Mouse (Mus musculus): ENCODE data around the gene Hist1h2bh. TPM values are rescaled to one million over a fixed set of nuclear protein-coding genes. Genes with fewer than 3 reads are reported as not detected.

The Hist1h2bh gene
- polyA plus RNA-seq, 1 experiment from 2014 or later: 0.31 TPM

GRCm38 (mm10) chr13:23532262-23533075, 10.7 kb downstream of the Hist1h2bh start:
- H3K4me1 ChIP-seq (replicated peaks): peaks cover 53% of the 10 kb centered on the region
- no peaks in the 10 kb centered on the region for H3K36me3 ChIP-seq
- H3K9ac ChIP-seq (replicated peaks): peak overlapping the region; percentile 80
- peak overlapping the region; percentile 55 for H3K4me3 ChIP-seq (replicated peaks)
- H3K27ac ChIP-seq: peak overlapping the region; percentile 98
- no peaks in the 10 kb centered on the region for H3K9me3 ChIP-seq
- peak overlapping the region; percentile 76 for H3K4me2 ChIP-seq (replicated peaks)
- no peaks in the 10 kb centered on the region for H3K27me3 ChIP-seq
- 22% methylated on average over 9 of the region's 9 CpGs for WGBS
- no peak for ATAC-seq

DNA sequence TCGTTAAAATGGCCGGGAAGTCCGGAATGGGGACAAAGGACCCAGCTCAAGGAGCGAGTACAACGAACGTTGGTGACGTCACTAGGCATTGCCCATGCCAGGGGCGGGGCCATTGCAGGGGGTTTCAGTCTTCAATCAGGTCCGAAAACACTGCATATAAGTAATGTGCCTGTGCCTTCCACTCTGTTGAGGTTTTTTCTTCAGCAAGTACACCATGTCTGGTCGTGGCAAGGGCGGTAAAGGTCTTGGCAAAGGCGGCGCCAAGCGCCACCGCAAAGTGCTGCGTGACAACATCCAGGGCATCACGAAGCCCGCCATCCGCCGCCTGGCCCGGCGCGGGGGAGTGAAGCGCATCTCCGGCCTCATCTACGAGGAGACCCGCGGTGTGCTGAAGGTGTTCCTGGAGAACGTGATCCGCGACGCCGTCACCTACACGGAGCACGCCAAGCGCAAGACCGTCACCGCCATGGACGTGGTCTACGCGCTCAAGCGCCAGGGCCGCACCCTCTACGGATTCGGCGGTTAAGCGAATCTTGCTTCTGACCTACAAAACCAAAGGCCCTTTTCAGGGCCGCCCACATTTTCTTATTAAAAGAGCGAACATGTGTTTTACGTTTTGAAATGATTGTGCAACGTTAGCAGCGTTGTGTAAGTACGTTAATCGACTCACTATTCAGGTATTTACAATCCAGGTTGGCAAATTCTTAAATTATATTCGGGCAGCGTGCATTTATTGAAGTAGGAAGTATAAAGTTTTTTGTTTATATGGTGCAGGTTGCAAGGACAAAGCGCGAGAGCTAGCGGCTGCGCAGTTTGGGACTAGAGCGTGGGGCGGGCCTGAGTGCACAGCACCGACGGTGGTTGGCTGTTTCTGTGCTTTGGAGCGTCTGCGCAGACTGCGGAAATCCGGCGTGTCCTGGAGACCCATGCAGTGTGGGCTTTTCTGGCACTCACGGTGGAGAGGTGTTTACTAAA, 12.0 kb downstream of the Hist1h2bh start, which contains the start of gene Hist1h4h:
Hist1h4h (plus strand) TSS at position 150 of the 975 bp plus-strand sequence.
- H3K4me1 ChIP-seq (replicated peaks): peaks cover 45% of the 10 kb centered on the region

DNA sequence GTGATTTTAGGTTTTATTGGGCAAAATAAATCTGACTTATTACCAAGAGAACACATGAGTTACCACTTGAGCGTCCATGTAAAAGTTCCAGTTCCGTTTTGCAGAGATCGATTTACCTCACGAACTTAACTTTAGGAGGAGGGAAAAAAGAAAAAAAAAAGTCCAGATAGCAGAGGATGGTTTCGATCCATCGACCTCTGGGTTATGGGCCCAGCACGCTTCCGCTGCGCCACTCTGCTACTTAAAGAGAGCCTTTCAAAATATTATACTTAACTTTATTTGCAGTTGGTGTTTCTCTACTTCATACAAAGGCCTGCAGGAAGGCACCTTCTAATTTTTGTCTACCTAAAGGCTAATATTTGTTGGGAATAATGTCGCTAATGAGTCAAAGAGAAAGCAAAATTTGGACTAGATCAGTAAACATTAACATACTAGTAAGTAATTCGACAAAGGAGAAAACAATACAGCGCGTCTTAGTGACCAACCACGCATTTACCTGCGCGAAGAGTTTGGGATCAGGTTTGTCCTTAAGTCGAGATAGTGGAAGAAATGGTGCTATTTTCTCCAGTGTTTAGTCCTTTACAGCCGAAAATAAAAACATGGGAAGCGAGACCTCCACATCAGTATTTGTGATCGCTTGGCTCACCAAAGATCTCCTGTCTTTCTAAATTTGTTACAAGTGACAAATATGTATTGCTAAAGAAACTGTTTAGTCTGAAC, 12.9 kb downstream of the Hist1h2bh start:
- H3K4me3 ChIP-seq (replicated peaks): peak overlapping the region; percentile 55
- no peak for ATAC-seq
- H3K36me3 ChIP-seq: no peaks in the 10 kb centered on the region
- no peaks in the 10 kb centered on the region for H3K27me3 ChIP-seq
- WGBS: under 1% methylated on average over 20 of the region's 20 CpGs
- H3K4me1 ChIP-seq (replicated peaks): peaks cover 45% of the 10 kb centered on the region
- peak overlapping the region; percentile 78 for H3K9ac ChIP-seq (replicated peaks)
- H3K4me2 ChIP-seq (replicated peaks): peak overlapping the region; percentile 76
- no peaks in the 10 kb centered on the region for H3K9me3 ChIP-seq
- peak overlapping the region; percentile 98 for H3K27ac ChIP-seq

More for the DNA sequence above, 12.0 kb downstream of the Hist1h2bh start, which contains the start of gene Hist1h4h:
- Histone ChIP-seq H3K27me3 (no peaks in the 10 kb centered on the region), H3K27ac (peak within 1 kb of the TSS; percentile 98), H3K4me2 (replicated peaks) (peak within 1 kb of the TSS; percentile 76), H3K36me3 (no peaks in the 10 kb centered on the region), H3K9ac (replicated peaks) (peak within 1 kb of the TSS; percentile 80), H3K9me3 (no peaks in the 10 kb centered on the region), H3K4me3 (replicated peaks) (peak within 1 kb of the TSS; percentile 55)
- peak; percentile 89 for ATAC-seq
- WGBS: under 1% methylated on average over 56 of the region's 70 CpGs

DNA sequence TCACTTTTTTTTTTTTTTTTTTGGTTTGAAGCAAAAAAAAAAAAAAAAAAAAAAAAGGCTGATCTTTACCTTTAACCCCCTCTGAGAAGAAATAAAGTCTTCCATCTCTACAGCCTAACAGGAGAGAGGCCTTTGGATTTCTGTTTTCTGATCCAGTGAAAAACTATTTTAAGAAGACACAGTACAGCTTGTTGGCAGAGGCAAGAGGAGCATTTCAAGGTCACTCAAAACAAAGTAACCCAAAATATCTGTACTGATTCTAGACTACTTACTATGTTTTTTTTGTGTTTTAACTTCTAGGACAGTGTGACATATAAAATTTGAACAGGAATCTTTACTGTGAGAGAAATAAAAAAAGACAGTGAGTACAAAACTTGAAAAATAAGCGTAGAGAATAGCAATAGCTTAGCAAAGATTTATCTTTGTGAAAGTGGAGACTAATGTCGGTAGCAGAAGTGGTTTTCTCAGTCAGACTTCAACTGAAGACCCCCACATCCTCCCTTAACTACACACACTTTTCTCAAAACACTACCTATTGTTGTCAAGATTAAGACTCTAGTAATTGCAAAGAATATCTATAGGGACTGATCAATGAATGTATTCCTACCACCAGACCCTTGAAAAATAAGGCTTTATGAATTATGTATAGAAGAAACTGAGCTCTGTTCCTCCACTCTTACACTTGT, 13.6 kb downstream of the Hist1h2bh start:
- Histone ChIP-seq H3K9me3 (no peaks in the 10 kb centered on the region), H3K36me3 (no peaks in the 10 kb centered on the region), H3K4me2 (replicated peaks) (peak overlapping the region; percentile 76), H3K9ac (replicated peaks) (peak overlapping the region; percentile 78), H3K4me3 (replicated peaks) (peak overlapping the region; percentile 55), H3K27ac (peak overlapping the region; percentile 98), H3K27me3 (no peaks in the 10 kb centered on the region), H3K4me1 (replicated peaks) (peaks cover 42% of the 10 kb centered on the region)
- 31% methylated on average over 2 of the region's 2 CpGs for WGBS
- ATAC-seq: no peak

DNA sequence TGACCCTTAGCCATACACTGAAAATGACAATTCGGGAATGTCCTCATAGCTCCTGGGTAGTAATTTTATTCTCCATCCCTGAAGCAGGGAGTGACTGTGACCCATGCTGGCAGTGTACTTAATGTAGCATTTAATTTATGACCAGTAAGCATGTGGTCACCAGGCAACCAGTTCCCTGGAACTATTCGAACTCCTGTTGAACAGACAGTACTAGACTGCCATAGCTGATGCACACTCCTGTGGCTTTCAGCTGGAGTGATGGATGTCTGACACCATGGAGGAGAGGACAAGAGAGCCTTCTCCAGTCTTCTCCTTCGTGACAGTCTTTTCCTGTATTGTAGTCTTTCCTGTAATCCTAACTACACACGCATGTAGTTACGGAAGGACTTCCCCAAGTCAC, 14.2 kb downstream of the Hist1h2bh start:
- Histone ChIP-seq H3K4me2 (replicated peaks) (no peak overlapping the region), H3K27me3 (no peaks in the 10 kb centered on the region), H3K36me3 (no peaks in the 10 kb centered on the region), H3K4me3 (replicated peaks) (no peak overlapping the region), H3K4me1 (replicated peaks) (peaks cover 36% of the 10 kb centered on the region), H3K27ac (no peak overlapping the region), H3K9me3 (no peaks in the 10 kb centered on the region), H3K9ac (replicated peaks) (no peak overlapping the region)
- WGBS: 81% methylated on average over 5 of the region's 5 CpGs
- ATAC-seq: no peak

DNA sequence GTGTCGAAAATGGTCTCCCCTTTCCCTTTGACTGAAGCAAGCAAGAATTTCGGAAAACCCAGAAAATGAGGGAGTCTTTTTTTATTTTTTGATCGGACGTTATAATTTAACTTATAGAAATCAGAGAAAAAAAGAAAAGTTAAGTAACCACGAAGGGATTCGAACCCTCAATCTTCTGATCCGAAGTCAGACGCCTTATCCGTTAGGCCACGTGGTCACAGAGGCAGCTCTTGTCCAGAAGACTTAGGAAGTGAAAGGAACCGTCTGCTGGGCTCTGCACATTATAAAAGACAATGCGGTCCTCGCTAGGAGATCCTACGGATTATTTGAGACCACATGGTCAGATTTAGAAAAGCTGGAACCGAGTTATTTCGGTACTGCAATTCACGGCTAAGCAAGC, 16.9 kb downstream of the Hist1h2bh start:
- Histone ChIP-seq H3K27me3 (no peaks in the 10 kb centered on the region), H3K4me1 (replicated peaks) (peaks cover 19% of the 10 kb centered on the region), H3K36me3 (no peaks in the 10 kb centered on the region), H3K9me3 (no peaks in the 10 kb centered on the region), H3K9ac (replicated peaks) (peak overlapping the region; percentile 64), H3K4me2 (replicated peaks) (peak overlapping the region; percentile 53), H3K27ac (peak overlapping the region; percentile 62), H3K4me3 (replicated peaks) (peak overlapping the region; percentile 45)
- ATAC-seq: peak; percentile 40
- WGBS: under 1% methylated on average over 17 of the region's 17 CpGs

DNA sequence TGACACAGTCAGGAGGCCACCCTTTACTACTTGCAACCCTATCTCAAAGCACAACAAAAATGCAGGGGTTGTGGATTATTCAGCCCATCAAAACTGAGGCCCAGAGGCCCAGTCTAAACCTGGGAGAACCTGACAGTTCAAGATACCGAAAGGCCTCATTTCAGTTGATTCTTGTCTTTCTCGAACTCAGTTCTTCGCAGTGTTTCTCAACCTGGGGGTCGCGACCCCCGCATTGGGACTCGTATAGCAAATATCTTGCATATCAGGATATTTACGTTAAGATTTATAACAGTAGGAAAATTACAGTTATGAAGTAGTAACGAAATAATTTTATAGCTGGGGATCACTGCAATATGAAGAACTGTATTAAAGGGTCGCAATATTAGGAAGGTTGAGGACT, 17.3 kb downstream of the Hist1h2bh start:
- Histone ChIP-seq H3K4me1 (replicated peaks) (peaks cover 19% of the 10 kb centered on the region), H3K9me3 (no peaks in the 10 kb centered on the region), H3K4me3 (replicated peaks) (peak overlapping the region; percentile 45), H3K9ac (replicated peaks) (no peak overlapping the region), H3K4me2 (replicated peaks) (peak overlapping the region; percentile 53), H3K27ac (no peak overlapping the region), H3K27me3 (no peaks in the 10 kb centered on the region), H3K36me3 (no peaks in the 10 kb centered on the region)
- WGBS: 2% methylated on average over 10 of the region's 10 CpGs
- no peak for ATAC-seq

DNA sequence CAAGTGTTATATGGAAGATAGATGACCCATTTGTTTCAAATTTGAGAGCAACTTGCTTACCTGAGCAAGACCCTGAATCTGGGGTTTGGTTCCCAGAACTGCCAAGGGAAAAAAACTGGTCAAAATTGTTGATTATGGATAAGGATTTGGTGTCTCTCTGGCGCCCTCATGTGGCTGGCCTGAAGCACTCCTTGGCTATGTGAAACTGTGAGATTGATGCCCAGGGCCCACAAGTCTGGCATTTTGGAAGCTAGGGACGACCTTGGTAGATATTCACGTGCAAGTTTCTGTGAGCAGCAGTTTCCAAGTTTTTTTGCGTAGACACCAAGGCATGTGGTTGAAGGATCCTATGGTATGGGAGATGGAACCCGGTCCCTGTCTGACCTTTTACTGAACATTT, 18.5 kb downstream of the Hist1h2bh start:
- Histone ChIP-seq H3K27me3 (no peaks in the 10 kb centered on the region), H3K27ac (no peak overlapping the region), H3K4me2 (replicated peaks) (no peak overlapping the region), H3K4me1 (replicated peaks) (peaks cover 15% of the 10 kb centered on the region), H3K36me3 (no peaks in the 10 kb centered on the region), H3K9me3 (no peaks in the 10 kb centered on the region), H3K4me3 (replicated peaks) (no peak overlapping the region), H3K9ac (replicated peaks) (no peak overlapping the region)
- WGBS: 10% methylated on average over 5 of the region's 5 CpGs
- peak; percentile 32; the same call in 1 of the 2 replicates for ATAC-seq

- H3K27ac ChIP-seq: no peak overlapping the region
- H3K4me3 ChIP-seq (replicated peaks): no peak overlapping the region
- no peaks in the 10 kb centered on the region for H3K9me3 ChIP-seq
- no peak for ATAC-seq
- no peak overlapping the region for H3K9ac ChIP-seq (replicated peaks)
- 37% methylated on average over 5 of the region's 5 CpGs for WGBS
- H3K27me3 ChIP-seq: no peaks in the 10 kb centered on the region
- no peaks in the 10 kb centered on the region for H3K36me3 ChIP-seq
- peaks cover 12% of the 10 kb centered on the region for H3K4me1 ChIP-seq (replicated peaks)
- no peak overlapping the region for H3K4me2 ChIP-seq (replicated peaks)
Measured at GRCm38 (mm10) chr13:23523976-23524375, 19.2 kb downstream of the Hist1h2bh start.

DNA sequence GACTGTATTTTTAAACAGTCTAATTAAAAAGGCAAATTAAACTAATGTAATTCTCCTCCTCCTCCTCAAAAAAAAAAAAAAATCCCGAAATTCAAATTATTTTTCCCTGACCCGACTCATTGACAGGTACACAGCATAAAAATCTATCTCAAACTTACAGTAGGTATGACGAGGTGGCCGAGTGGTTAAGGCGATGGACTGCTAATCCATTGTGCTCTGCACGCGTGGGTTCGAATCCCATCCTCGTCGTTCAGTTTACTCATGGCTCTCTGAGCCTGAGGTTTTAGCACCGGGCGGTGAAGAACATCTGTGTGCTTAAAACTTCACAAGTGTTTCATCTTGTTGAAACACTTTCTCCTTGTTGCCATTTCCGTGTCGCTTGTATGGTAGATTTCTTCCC, 21.5 kb downstream of the Hist1h2bh start:
- H3K4me1 ChIP-seq (replicated peaks): peaks cover 9% of the 10 kb centered on the region
- no peaks in the 10 kb centered on the region for H3K9me3 ChIP-seq
- no peak for ATAC-seq
- no peaks in the 10 kb centered on the region for H3K36me3 ChIP-seq
- no peak overlapping the region for H3K27ac ChIP-seq
- H3K4me2 ChIP-seq (replicated peaks): peak overlapping the region; percentile 25; the same call in 1 of the 2 replicates
- H3K27me3 ChIP-seq: no peaks in the 10 kb centered on the region
- H3K4me3 ChIP-seq (replicated peaks): no peak overlapping the region
- no peak overlapping the region for H3K9ac ChIP-seq (replicated peaks)
- under 1% methylated on average over 14 of the region's 14 CpGs for WGBS

- Histone ChIP-seq H3K4me1 (replicated peaks) (peaks cover 9% of the 10 kb centered on the region), H3K4me3 (replicated peaks) (peak overlapping the region; percentile 38), H3K4me2 (replicated peaks) (peak overlapping the region; percentile 55), H3K27ac (no peak overlapping the region), H3K9me3 (no peaks in the 10 kb centered on the region), H3K9ac (replicated peaks) (no peak overlapping the region), H3K27me3 (no peaks in the 10 kb centered on the region), H3K36me3 (no peaks in the 10 kb centered on the region)
- no peak for ATAC-seq
- WGBS: 0% methylated on average over 10 of the region's 10 CpGs
Measured at GRCm38 (mm10) chr13:23519416-23519815, 23.8 kb downstream of the Hist1h2bh start.
